Mouse (Mus musculus): ENCODE results near the gene Immp1l. TPM values are rescaled to one million over a fixed set of nuclear protein-coding genes. Genes with fewer than 3 reads are reported as not detected.

Immp1l gene
- polyA plus RNA-seq, 1 experiment: 66.7 TPM

GRCm38 (mm10) chr2:105973941-105974340 lies 69.5 kb downstream of the Immp1l start:
- H3K27ac ChIP-seq (ENCODE audit: control insufficient read depth, insufficient read depth, low read depth, low read length): no peak overlapping the region
- TF ChIP-seq CTCF (IDR thresholded peaks at IDR 0.05; ENCODE audit: control insufficient read depth, insufficient read depth, insufficient replicate concordance, low read depth, low read length): no peak
- TF ChIP-seq POLR2A (IDR thresholded peaks at IDR 0.05; ENCODE audit: control insufficient read depth, low read depth, low read length): no peak
- H3K36me3 ChIP-seq (ENCODE audit: control insufficient read depth, insufficient read depth, low read length): no peaks in the 10 kb centered on the region

GRCm38 (mm10) chr2:105978065-105978464 lies 73.6 kb downstream of the Immp1l start:
- TF ChIP-seq POLR2A (IDR thresholded peaks at IDR 0.05; ENCODE audit: control insufficient read depth, low read depth, low read length): no peak
- Histone ChIP-seq H3K27me3 (ENCODE audit: control insufficient read depth, insufficient read depth, low read length) (no peaks in the 10 kb centered on the region), H3K27ac (ENCODE audit: control insufficient read depth, insufficient read depth, low read depth, low read length) (no peak overlapping the region), H3K4me3 (ENCODE audit: control insufficient read depth, low read depth, low read length) (no peak overlapping the region), H3K4me1 (ENCODE audit: control insufficient read depth, insufficient read depth, low read length) (no peaks in the 10 kb centered on the region), H3K36me3 (ENCODE audit: control insufficient read depth, insufficient read depth, low read length) (no peaks in the 10 kb centered on the region)

More at GRCm38 (mm10) chr2:105973941-105974340, 69.5 kb downstream of the Immp1l start:
- Histone ChIP-seq H3K4me1 (ENCODE audit: control insufficient read depth, insufficient read depth, low read length) (no peaks in the 10 kb centered on the region), H3K27me3 (ENCODE audit: control insufficient read depth, insufficient read depth, low read length) (no peaks in the 10 kb centered on the region), H3K4me3 (ENCODE audit: control insufficient read depth, low read depth, low read length) (no peak overlapping the region)

GRCm38 (mm10) chr2:105985206-105985605 lies 80.8 kb downstream of the Immp1l start:
- Histone ChIP-seq H3K4me1 (ENCODE audit: control insufficient read depth, insufficient read depth, low read length) (no peaks in the 10 kb centered on the region), H3K36me3 (ENCODE audit: control insufficient read depth, insufficient read depth, low read length) (no peaks in the 10 kb centered on the region), H3K27ac (ENCODE audit: control insufficient read depth, insufficient read depth, low read depth, low read length) (no peak overlapping the region), H3K4me3 (ENCODE audit: control insufficient read depth, low read depth, low read length) (no peak overlapping the region), H3K27me3 (ENCODE audit: control insufficient read depth, insufficient read depth, low read length) (no peaks in the 10 kb centered on the region)
- TF ChIP-seq CTCF (IDR thresholded peaks at IDR 0.05; ENCODE audit: control insufficient read depth, insufficient read depth, insufficient replicate concordance, low read depth, low read length): no peak
- TF ChIP-seq POLR2A (IDR thresholded peaks at IDR 0.05; ENCODE audit: control insufficient read depth, low read depth, low read length): no peak

GRCm38 (mm10) chr2:105987131-105987530 lies 82.7 kb downstream of the Immp1l start:
- TF ChIP-seq POLR2A (IDR thresholded peaks at IDR 0.05; ENCODE audit: control insufficient read depth, low read depth, low read length) (no peak), CTCF (IDR thresholded peaks at IDR 0.05; ENCODE audit: control insufficient read depth, insufficient read depth, insufficient replicate concordance, low read depth, low read length) (no peak)
- Histone ChIP-seq H3K27me3 (ENCODE audit: control insufficient read depth, insufficient read depth, low read length) (no peaks in the 10 kb centered on the region), H3K4me1 (ENCODE audit: control insufficient read depth, insufficient read depth, low read length) (no peaks in the 10 kb centered on the region), H3K4me3 (ENCODE audit: control insufficient read depth, low read depth, low read length) (no peak overlapping the region), H3K36me3 (ENCODE audit: control insufficient read depth, insufficient read depth, low read length) (no peaks in the 10 kb centered on the region), H3K27ac (ENCODE audit: control insufficient read depth, insufficient read depth, low read depth, low read length) (no peak overlapping the region)

- Histone ChIP-seq H3K27me3 (ENCODE audit: control insufficient read depth, insufficient read depth, low read length) (no peaks in the 10 kb centered on the region), H3K27ac (ENCODE audit: control insufficient read depth, insufficient read depth, low read depth, low read length) (no peak overlapping the region), H3K36me3 (ENCODE audit: control insufficient read depth, insufficient read depth, low read length) (no peaks in the 10 kb centered on the region), H3K4me1 (ENCODE audit: control insufficient read depth, insufficient read depth, low read length) (no peaks in the 10 kb centered on the region), H3K4me3 (ENCODE audit: control insufficient read depth, low read depth, low read length) (no peak overlapping the region)
- TF ChIP-seq POLR2A (IDR thresholded peaks at IDR 0.05; ENCODE audit: control insufficient read depth, low read depth, low read length) (no peak), CTCF (IDR thresholded peaks at IDR 0.05; ENCODE audit: control insufficient read depth, insufficient read depth, insufficient replicate concordance, low read depth, low read length) (no peak)
Measured at GRCm38 (mm10) chr2:105987999-105988398, 83.6 kb downstream of the Immp1l start.

GRCm38 (mm10) chr2:106002835-106003739 lies 98.6 kb downstream of the Immp1l start, which contains the start of gene Dnajc24:
Dnajc24 (minus strand) TSS chr2:106003549.
- TF ChIP-seq CTCF (IDR thresholded peaks at IDR 0.05; ENCODE audit: control insufficient read depth, insufficient read depth, insufficient replicate concordance, low read depth, low read length) (no peak), POLR2A (IDR thresholded peaks at IDR 0.05; ENCODE audit: control insufficient read depth, low read depth, low read length) (peak; percentile 79; the same call in 1 of the 2 replicates)
- Histone ChIP-seq H3K36me3 (ENCODE audit: control insufficient read depth, insufficient read depth, low read length) (no peaks in the 10 kb centered on the region), H3K4me1 (ENCODE audit: control insufficient read depth, insufficient read depth, low read length) (no peaks in the 10 kb centered on the region), H3K27ac (ENCODE audit: control insufficient read depth, insufficient read depth, low read depth, low read length) (peak within 1 kb of the TSS; percentile 78), H3K27me3 (ENCODE audit: control insufficient read depth, insufficient read depth, low read length) (no peaks in the 10 kb centered on the region), H3K4me3 (ENCODE audit: control insufficient read depth, low read depth, low read length) (peak within 1 kb of the TSS; percentile 93)

- no peak for TF ChIP-seq POLR2A (IDR thresholded peaks at IDR 0.05; ENCODE audit: control insufficient read depth, low read depth, low read length)
- no peak for TF ChIP-seq CTCF (IDR thresholded peaks at IDR 0.05; ENCODE audit: control insufficient read depth, insufficient read depth, insufficient replicate concordance, low read depth, low read length)
Measured at GRCm38 (mm10) chr2:106008415-106008814, 104.0 kb downstream of the Immp1l start.

More at GRCm38 (mm10) chr2:106008415-106008814, 104.0 kb downstream of the Immp1l start:
- no peaks in the 10 kb centered on the region for H3K27me3 ChIP-seq (ENCODE audit: control insufficient read depth, insufficient read depth, low read length)
- H3K4me1 ChIP-seq (ENCODE audit: control insufficient read depth, insufficient read depth, low read length): no peaks in the 10 kb centered on the region
- H3K4me3 ChIP-seq (ENCODE audit: control insufficient read depth, low read depth, low read length): no peak overlapping the region
- no peaks in the 10 kb centered on the region for H3K36me3 ChIP-seq (ENCODE audit: control insufficient read depth, insufficient read depth, low read length)
- H3K27ac ChIP-seq (ENCODE audit: control insufficient read depth, insufficient read depth, low read depth, low read length): no peak overlapping the region

Other genes with a start within 250 kb of the Immp1l start
- gene Pax6, start 235.7 kb upstream of the Immp1l start, polyA plus RNA-seq (2012; rRNA removed): 0.32 and 0.35 TPM in 2 replicates
- 2.9 and 3.3 TPM in 2 replicates for gene Elp4, start 74 bp upstream of the Immp1l start, polyA plus RNA-seq (2012; rRNA removed)
- gene Dnajc24, start 98.9 kb downstream of the Immp1l start, polyA plus RNA-seq (2012; rRNA removed): 9.6 and 9.7 TPM in 2 replicates

All from testis, adult 2 months (tissue).